Mouse (Mus musculus) MEL (cell line): ENCODE results near the gene Gldc. TPM values are rescaled to one million over a fixed set of nuclear protein-coding genes. Genes with fewer than 3 reads are reported as not detected.

Source experiments
- DNase-seq: peaks from one replicate; pipeline ENCODE4 v3.0.0; 2011; ENCODE audit warnings: low read depth, low spot score
- H3K27ac ChIP-seq: 2 replicates; pipeline ENCODE4 v1.5.1; 2012; ENCODE audit warnings: low read depth, mild to moderate bottlenecking, control low read depth, low read length, moderate library complexity; ENCODE audit not compliant: control insufficient read depth
- H3K27me3 ChIP-seq, 2 experiments: fragments of 150-350 bp in 1 of 2; sonication (generic) in 1 of 2; 2 replicates each; pipeline ENCODE4 v1.6.1; 2012; ENCODE audit warnings: low read length in 2 of 2, mild to moderate bottlenecking in 2 of 2, improper control_type of control experiment in 1 of 2, moderate library complexity in 1 of 2; ENCODE audit not compliant: insufficient read depth in 2 of 2, control insufficient read depth in 1 of 2
- H3K36me3 ChIP-seq, 2 experiments: 2 replicates each; pipeline ENCODE4 v1.6.1; 2012 to 2014; ENCODE audit warnings: low read length in 2 of 2, improper control_type of control experiment in 1 of 2, inconsistent platforms in 1 of 2, mild to moderate bottlenecking in 1 of 2; ENCODE audit not compliant: insufficient read depth in 2 of 2, control insufficient read depth in 1 of 2
- H3K4me1 ChIP-seq, 2 experiments: fragments of 150-350 bp in 1 of 2; sonication (generic) in 1 of 2; 2 replicates each; pipeline ENCODE4 v1.6.1; 2012; ENCODE audit warnings: low read length in 2 of 2, improper control_type of control experiment in 1 of 2, mild to moderate bottlenecking in 1 of 2; ENCODE audit not compliant: insufficient read depth in 2 of 2, control insufficient read depth in 1 of 2
- H3K4me3 ChIP-seq, 2 experiments: fragments of 150-350 bp in 1 of 2; sonication (generic) in 1 of 2; 2 replicates each; pipeline ENCODE4 v1.5.1; 2012; ENCODE audit warnings: low read depth in 2 of 2, low read length in 2 of 2, mild to moderate bottlenecking in 2 of 2, moderate library complexity in 2 of 2, control low read depth in 1 of 2, improper control_type of control experiment in 1 of 2; ENCODE audit not compliant: control insufficient read depth in 1 of 2, insufficient read depth in 1 of 2
- H3K79me2 ChIP-seq: 2 replicates; pipeline ENCODE4 v1.6.1; 2012; ENCODE audit warnings: mild to moderate bottlenecking, low read length, moderate library complexity; ENCODE audit not compliant: control insufficient read depth, poor library complexity, insufficient read depth
- H3K9ac ChIP-seq: 2 replicates; pipeline ENCODE4 v1.6.1; 2012; ENCODE audit warnings: low read depth, mild to moderate bottlenecking, control low read depth, low read length, moderate library complexity; ENCODE audit not compliant: control insufficient read depth, poor library complexity, severe bottlenecking
- H3K9me3 ChIP-seq: fragments of 150-350 bp; sonication (generic); replicated peaks from 2 replicates; pipeline ENCODE4 v1.6.1; 2012; ENCODE audit warnings: mild to moderate bottlenecking, low read length, improper control_type of control experiment, moderate library complexity; ENCODE audit not compliant: insufficient read depth
- CHD1 ChIP-seq: IDR thresholded peaks from 2 replicates; pipeline ENCODE4 v1.6.1; 2012; ENCODE audit warnings: low read depth, mild to moderate bottlenecking, inconsistent platforms, low read length, improper control_type of control experiment
- CTCF ChIP-seq, 3 experiments: IDR thresholded peaks in 2 of 3; conservative IDR thresholded peaks in 1 of 3; 2 replicates each; pipeline ENCODE4 v1.5.1; 2011 to 2012; ENCODE audit warnings: low read length in 3 of 3, low read depth in 2 of 3, mild to moderate bottlenecking in 2 of 3, improper control_type of control experiment in 1 of 3, inconsistent platforms in 1 of 3, mixed read lengths in 1 of 3, moderate library complexity in 1 of 3; ENCODE audit not compliant: control insufficient read depth in 1 of 3, insufficient read depth in 1 of 3, poor library complexity in 1 of 3, severe bottlenecking in 1 of 3
- ELF1 ChIP-seq: IDR thresholded peaks from 2 replicates; pipeline ENCODE4 v1.6.1; 2014; ENCODE audit warnings: low read depth, mild to moderate bottlenecking, inconsistent platforms, low read length, improper control_type of control experiment, moderate library complexity
- EP300 ChIP-seq, 2 experiments: IDR thresholded peaks; 2 replicates each; pipeline ENCODE4 v1.6.1; 2011; ENCODE audit warnings: improper control_type of control experiment in 2 of 2, low read length in 2 of 2, low read depth in 1 of 2, mild to moderate bottlenecking in 1 of 2
- ETS1 ChIP-seq: IDR thresholded peaks from 2 replicates; pipeline ENCODE4 v1.6.1; 2012; ENCODE audit warnings: low read depth, mild to moderate bottlenecking, inconsistent platforms, low read length, improper control_type of control experiment, moderate library complexity
- GATA1 ChIP-seq: IDR thresholded peaks from 2 replicates; pipeline ENCODE4 v1.6.1; 2011; ENCODE audit warnings: low read depth, low read length, improper control_type of control experiment
- HCFC1 ChIP-seq: IDR thresholded peaks from 2 replicates; pipeline ENCODE4 v1.6.1; 2012; ENCODE audit warnings: low read depth, mild to moderate bottlenecking, inconsistent platforms, low read length, improper control_type of control experiment, moderate library complexity
- JUND ChIP-seq: IDR thresholded peaks from 2 replicates; pipeline ENCODE4 v1.6.1; 2011; ENCODE audit warnings: low read depth, mild to moderate bottlenecking, improper control_type of control experiment, low read length
- MAX ChIP-seq: IDR thresholded peaks from 2 replicates; pipeline ENCODE4 v1.6.1; 2011; ENCODE audit warnings: low read length, improper control_type of control experiment
- MAZ ChIP-seq: IDR thresholded peaks from 2 replicates; pipeline ENCODE4 v1.6.1; 2012; ENCODE audit warnings: low read depth, mild to moderate bottlenecking, inconsistent platforms, low read length, improper control_type of control experiment
- MYC ChIP-seq: IDR thresholded peaks from 2 replicates; pipeline ENCODE4 v1.6.1; 2011; ENCODE audit warnings: low read depth, mild to moderate bottlenecking, low read length, improper control_type of control experiment, moderate library complexity
- POLR2A ChIP-seq, 2 experiments: IDR thresholded peaks; 2 replicates each; pipeline ENCODE4 v1.6.1; 2011 to 2012; ENCODE audit warnings: low read length in 2 of 2, mild to moderate bottlenecking in 2 of 2, control low read depth in 1 of 2, improper control_type of control experiment in 1 of 2, low read depth in 1 of 2, moderate library complexity in 1 of 2; ENCODE audit not compliant: control insufficient read depth in 1 of 2, insufficient read depth in 1 of 2, poor library complexity in 1 of 2
- POLR2AphosphoS2 ChIP-seq: IDR thresholded peaks from 2 replicates; pipeline ENCODE4 v1.6.1; 2011; ENCODE audit warnings: low read length, improper control_type of control experiment
- RCOR1 ChIP-seq: IDR thresholded peaks from 2 replicates; pipeline ENCODE4 v1.6.1; 2012; ENCODE audit warnings: low read depth, mild to moderate bottlenecking, inconsistent platforms, low read length, improper control_type of control experiment
- SIN3A ChIP-seq: IDR thresholded peaks from 2 replicates; pipeline ENCODE4 v1.6.1; 2012; ENCODE audit warnings: low read length, improper control_type of control experiment, inconsistent platforms
- SMC3 ChIP-seq: IDR thresholded peaks from 2 replicates; pipeline ENCODE4 v1.6.1; 2011; ENCODE audit warnings: low read depth, low read length, improper control_type of control experiment
- TAL1 ChIP-seq: IDR thresholded peaks from 2 replicates; pipeline ENCODE4 v1.6.1; 2012; ENCODE audit warnings: mild to moderate bottlenecking, inconsistent platforms, low read length, moderate library complexity, mixed read lengths
- TCF12 ChIP-seq: IDR thresholded peaks from 2 replicates; pipeline ENCODE4 v1.6.1; 2014; ENCODE audit warnings: low read depth, mild to moderate bottlenecking, inconsistent platforms, low read length, improper control_type of control experiment, moderate library complexity
- UBTF ChIP-seq: IDR thresholded peaks from 2 replicates; pipeline ENCODE4 v1.6.1; 2012; ENCODE audit warnings: low read depth, mild to moderate bottlenecking, inconsistent platforms, low read length, improper control_type of control experiment, moderate library complexity, borderline replicate concordance; ENCODE audit not compliant: insufficient read depth
- ZC3H11A ChIP-seq: IDR thresholded peaks from 2 replicates; pipeline ENCODE4 v1.6.1; 2012; ENCODE audit warnings: low read depth, mild to moderate bottlenecking, inconsistent platforms, low read length, improper control_type of control experiment
- ZNF384 ChIP-seq: IDR thresholded peaks from 2 replicates; pipeline ENCODE4 v1.6.1; 2012; ENCODE audit warnings: low read depth, mild to moderate bottlenecking, inconsistent platforms, low read length, improper control_type of control experiment
- polyA plus RNA-seq, 2 experiments: library from polyadenylated mRNA; stranded (reverse) in 1 of 2; unstranded in 1 of 2; fragments of >175 nt in 1 of 2; fragments of >200 nt in 1 of 2; gene quantifications; 2 replicates each; pipeline versions ENCODE4 v1.2.1 to v1.2.4; 2012; ENCODE audit warnings: low replicate concordance in 2 of 2, low read depth in 1 of 2; ENCODE audit not compliant: insufficient read length in 2 of 2, insufficient read depth in 1 of 2, missing spikeins in 1 of 2
- total RNA-seq: library from RNA; depleted of rRNA; stranded (reverse); fragments of 300-350 nt; gene quantifications from 2 replicates; pipeline ENCODE4 v1.2.3, GENCODE M21; 2012

The Gldc gene
- total and polyA plus RNA-seq, 3 experiments, result 0.04 to 1.2 TPM; not detected in 1

DNA sequence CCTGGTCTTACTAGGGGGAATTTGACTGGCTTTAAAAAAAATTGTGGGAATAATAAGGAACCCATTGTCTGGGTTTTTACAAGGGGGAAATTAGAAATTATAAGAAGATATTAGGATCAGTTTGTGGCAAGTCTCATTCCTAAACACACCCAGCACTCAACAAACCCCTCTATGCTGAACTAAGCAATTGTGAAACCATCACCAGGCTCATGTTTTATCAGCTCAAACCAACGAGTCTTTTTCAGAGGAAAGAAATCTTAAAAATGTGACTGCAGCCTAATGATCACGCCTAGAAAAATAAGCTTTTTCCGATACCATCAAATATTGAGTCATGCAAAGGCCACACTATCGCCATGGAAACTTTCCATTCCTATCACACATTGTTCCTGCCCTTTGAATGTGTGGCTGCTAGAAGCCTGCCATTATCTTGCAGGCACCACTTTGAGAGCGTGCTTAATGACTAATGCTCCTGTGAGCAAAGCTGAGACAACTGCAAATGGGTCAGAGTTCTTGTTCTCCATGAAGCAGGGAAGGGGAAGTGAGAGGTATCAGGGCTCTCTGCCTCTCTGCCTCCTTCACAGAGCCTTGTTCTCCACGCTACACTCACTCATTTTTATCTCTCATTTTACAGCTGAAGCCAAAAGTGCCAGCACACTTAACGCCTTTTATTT is 50.1 kb downstream of the Gldc start:
- H3K27ac ChIP-seq, result peak overlapping the region; percentile 61
- H3K9ac ChIP-seq, result no peak overlapping the region
- TF ChIP-seq UBTF (no peak), MAZ (no peak), JUND (no peak), MAX (peak; percentile 32; the same call in 1 of the 2 replicates), POLR2A (IDR thresholded peaks at IDR 0.05; ENCODE audit: control insufficient read depth in 1 of 2, insufficient read depth in 1 of 2, low read depth in 1 of 2, low read length in 2 of 2, poor library complexity in 1 of 2) (no peak), POLR2AphosphoS2 (no peak), CTCF (IDR thresholded peaks at IDR 0.05 in 2 of 3, conservative IDR thresholded peaks at IDR 0.05 in 1 of 3; ENCODE audit: control insufficient read depth in 1 of 3, insufficient read depth in 1 of 3, low read depth in 2 of 3, low read length in 3 of 3, poor library complexity in 1 of 3, severe bottlenecking in 1 of 3) (no peak), EP300 (IDR thresholded peaks at IDR 0.05; ENCODE audit: low read depth in 1 of 2, low read length in 2 of 2) (peak; percentile 21 to 48; a peak in 3 of 4 replicates), HCFC1 (no peak), TCF12 (0 out of 2 replicates have a peak, but pooled peaks have one; percentile 7), RCOR1 (peak; percentile 15; the same call in 1 of the 2 replicates), ELF1 (no peak), MYC (peak; percentile 60; the same call in 1 of the 2 replicates), ZNF384 (no peak), SMC3 (0 out of 2 replicates have a peak, but pooled peaks have one; percentile 7), ETS1 (peak; percentile 57; the same call in 1 of the 2 replicates), TAL1 (peak; percentile 41), CHD1 (no peak), GATA1 (peak; percentile 29; the same call in 1 of the 2 replicates), ZC3H11A (no peak), SIN3A (peak; percentile 51; the same call in 1 of the 2 replicates)
- no peaks in the 10 kb centered on the region for H3K36me3 ChIP-seq
- peak; percentile 79 for DNase-seq
- no peaks in the 10 kb centered on the region for H3K4me1 ChIP-seq
- H3K79me2 ChIP-seq, result no peaks in the 10 kb centered on the region
- H3K27me3 ChIP-seq, result no peaks in the 10 kb centered on the region; a peak in 1 of 4 replicates
- H3K4me3 ChIP-seq, result no peak overlapping the region; a peak in 1 of 4 replicates
- no peaks in the 10 kb centered on the region for H3K9me3 ChIP-seq
